Mouse (Mus musculus): ENCODE data around the gene Tbcel.
A peak's percentile ranks its signal among the peaks of the same experiment; 100 is the strongest.

Gene Tbcel

DNA sequence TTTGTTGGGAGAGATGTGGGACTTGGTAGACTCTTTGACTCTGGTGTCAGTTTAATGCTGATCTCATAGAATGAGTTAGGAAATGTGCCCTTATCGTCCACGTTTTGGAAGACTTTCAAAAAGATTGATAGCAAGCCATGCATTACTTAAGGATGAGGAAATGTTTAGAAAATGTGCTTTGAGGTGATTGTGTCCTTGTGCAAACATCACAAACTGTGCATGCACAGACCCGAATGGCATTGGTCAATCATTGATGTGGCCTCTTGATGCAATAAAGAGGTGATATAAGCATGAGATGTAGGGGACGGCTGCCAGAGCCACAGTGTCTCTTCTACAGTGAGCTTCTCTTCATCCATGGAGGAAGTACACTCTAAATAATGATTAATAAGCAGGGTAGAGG, 20.7 kb downstream of the Tbcel start:
- no peak for DNase-seq (ENCODE audit: low read depth)

DNA sequence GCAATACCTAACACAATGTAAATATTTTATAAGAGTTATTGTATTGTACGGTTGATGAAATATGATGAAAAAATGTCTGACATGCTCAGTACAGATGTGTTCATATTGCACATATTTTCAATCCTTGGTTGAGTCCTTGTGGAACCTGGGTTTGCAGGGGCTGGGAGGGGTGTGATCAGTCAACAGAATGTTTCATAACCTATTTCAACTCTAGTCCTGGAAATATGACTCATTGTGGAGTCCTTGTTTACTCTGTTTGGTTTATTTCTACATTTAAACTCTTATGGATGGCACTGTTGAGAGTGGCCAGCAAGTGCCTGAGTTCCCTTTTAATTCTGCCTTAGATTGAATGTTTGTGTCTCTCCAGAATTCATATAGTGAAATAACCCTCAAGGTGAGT, 22.9 kb downstream of the Tbcel start:
- DNase-seq (ENCODE audit: low read depth), result no peak

DNA sequence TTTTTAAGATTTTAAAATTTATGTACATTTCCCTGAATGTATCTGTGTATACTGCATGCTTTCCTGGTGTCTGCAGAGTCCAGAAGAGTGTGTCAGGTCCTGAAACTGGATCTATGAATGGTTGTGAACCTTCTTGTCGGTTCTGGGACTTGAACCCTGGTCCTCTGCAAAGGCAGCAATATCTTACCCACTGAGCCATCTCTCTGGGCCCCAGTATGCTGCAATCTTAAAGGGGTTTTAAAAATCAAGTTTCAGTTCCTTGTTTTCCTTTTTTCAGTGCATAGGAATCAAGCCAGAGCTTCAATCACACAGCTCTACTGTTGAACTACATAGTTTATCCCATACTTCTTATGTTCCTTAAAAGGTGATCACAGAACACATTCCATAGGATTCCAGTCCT, 24.7 kb downstream of the Tbcel start:
- DNase-seq (ENCODE audit: low read depth), result no peak

DNA sequence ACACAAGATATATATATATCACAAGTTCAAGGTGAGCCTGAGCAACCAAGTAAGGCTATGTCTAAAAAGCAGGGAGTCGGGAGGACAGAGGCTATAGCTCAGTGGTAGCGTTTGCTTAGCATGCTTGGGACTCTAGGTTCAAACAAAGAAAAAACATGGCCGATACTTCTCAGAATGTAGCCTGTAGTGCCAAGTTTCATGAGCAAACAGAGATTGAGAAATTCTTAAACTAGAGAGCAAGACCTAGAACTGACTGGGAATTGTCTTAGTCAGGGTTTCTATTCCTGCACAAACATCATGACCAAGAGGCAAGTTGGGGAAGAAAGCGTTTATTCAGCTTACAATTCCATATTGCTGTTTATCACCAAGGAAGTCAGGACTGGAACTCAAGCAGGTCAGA, 31.4 kb downstream of the Tbcel start:
- DNase-seq (ENCODE audit: low read depth), result no peak

DNA sequence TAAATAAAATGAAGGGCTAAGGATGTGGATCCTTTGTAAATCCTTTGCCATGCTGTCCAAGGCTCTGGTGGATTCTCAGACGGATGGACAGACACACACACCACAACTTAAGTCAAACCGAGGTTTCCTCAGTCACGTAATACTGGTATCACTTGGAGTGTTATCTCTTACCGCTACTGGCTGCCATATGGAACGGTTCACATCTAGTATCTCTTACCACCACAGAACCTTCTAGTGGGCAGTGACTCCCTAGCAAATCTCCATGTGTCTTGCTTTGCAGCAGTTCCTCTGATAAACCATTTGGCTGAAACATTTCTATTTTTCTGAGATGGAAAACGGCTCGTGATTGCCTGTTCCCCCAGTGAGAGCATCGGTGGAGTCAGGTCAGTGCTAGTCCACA, 33.4 kb downstream of the Tbcel start:
- DNase-seq (ENCODE audit: low read depth), result no peak

DNA sequence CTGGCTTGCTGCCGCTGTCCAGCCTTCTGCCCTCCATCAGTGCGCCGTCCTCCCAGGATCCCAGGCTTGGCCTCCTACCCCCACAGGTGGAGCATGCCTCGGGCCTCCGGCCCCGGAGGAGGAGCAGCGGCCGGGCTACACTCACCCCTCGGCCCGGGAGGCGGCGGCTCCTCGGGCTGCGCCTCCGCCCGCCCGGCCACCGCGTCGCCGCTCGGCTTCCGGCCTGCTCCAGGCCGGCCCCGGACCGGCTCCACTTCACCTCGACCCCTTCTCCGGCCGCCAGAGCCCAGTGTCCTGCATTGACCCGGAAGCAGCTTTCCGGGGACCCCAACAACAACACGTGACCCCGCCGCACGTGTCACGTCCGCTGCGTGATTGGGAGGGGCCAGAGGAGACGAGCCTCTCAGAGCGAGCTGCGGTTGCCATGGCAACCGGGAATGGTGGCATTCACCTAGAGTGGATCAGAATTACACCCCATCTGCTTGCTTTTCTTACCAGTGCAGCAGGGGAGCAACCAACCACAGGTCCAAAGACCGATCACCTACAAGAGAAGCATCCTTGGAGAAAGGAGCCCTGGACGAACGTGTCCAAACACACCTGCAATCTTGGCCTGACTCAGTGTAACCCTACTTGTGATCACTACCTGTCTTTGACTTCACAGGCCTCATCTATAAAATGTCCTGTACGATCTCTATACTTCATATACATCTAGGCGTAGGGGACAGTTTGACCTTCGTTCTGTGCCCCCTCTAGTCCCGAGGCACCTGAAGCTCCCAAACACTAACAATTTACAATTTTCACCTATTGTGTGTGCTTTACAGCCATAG, 35.5 kb downstream of the Tbcel start:
- DNase-seq (ENCODE audit: low read depth), result peak; percentile 96

DNA sequence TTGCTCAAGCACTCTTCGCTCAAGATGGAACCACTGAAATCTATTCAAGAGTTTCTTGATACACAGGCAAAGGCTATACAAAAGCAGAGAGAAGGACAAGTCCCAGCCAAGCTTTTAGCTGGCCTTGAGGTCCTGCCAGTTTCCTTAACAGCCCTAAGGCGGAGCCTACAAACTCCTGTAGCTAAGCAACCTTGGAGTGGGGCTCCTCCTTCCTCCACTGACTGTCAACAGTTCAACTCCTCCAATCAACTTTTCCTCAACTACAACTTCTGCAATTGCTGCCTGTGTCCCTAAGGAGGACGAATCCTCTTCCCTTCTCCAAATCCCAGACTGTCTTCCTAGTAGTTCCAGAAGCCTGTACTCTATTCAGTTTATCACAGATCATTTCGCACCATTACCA, 36.4 kb downstream of the Tbcel start:
- DNase-seq (ENCODE audit: low read depth), result peak; percentile 74

DNA sequence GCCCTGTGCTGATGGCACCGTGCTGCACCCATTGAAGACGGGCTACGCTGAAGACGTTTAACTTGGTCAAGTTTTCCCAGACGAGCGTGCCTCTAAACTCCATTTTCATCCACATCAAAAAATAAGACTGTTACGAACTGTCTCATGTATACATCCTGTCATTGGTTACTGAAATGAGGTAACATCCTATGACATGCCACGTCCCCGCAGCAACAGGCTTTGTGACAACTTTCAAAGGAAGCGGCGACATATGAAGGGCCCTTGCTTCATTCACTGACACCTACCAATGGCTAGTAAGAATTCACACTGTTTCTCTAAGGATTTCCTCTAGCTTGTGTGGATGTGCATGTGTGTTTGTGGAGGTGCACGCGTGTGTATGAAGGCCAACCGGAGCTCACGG, 38.3 kb downstream of the Tbcel start:
- peak; percentile 58 for DNase-seq (ENCODE audit: low read depth)

DNA sequence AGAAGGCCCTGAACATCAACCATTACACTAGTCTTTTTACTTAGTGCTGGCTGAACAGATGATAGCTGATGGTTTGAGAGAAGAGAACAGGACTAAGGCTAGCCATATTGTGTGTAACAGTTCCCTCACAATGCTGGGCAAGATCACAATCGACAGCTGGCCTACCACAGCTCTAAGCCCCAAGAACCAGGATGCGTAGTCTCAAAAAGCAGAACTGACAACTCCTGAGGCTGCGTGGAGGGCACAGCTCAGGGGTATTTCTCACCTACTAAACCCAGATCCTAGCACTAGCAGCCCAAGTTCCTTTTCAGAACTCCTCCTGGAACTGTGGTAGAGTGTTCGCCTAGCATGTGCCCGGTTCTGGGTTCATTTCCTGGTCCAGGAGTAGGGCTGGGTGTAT, 39.2 kb downstream of the Tbcel start:
- no peak for DNase-seq (ENCODE audit: low read depth)

DNA sequence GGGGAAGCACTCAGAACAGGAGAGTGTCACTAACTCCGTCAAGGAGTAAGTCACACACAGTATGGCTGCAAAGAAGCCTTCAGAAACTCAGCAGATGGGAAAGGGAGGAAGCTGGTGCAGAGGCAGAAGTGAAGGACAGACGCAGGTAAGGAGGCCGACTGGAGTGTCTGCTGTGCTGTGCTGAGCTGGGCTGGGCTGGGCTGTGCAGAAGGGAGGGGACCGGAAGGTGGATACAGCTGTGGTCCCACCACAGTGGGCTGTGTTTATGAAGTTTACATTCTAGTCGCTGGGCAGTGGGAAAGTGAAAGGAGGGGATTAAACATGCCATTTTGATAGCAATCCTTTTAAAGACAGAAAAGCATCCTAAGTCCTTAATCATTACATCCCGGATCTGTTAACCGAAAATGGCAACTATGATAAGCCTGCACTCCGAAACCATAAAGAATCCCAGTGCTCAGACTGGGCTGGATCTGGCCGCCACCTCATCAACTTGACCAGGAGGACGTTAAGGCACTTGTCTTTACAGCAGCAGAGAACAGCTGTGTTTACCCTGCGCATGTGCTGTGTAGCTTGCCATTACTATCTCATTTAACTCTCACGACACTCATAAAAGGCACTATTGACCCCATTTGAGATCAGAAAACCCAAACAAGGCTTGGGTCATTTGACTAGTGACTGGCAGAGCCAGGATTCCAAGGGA, 40.3 kb downstream of the Tbcel start:
- peak; percentile 22 for DNase-seq (ENCODE audit: low read depth)

DNA sequence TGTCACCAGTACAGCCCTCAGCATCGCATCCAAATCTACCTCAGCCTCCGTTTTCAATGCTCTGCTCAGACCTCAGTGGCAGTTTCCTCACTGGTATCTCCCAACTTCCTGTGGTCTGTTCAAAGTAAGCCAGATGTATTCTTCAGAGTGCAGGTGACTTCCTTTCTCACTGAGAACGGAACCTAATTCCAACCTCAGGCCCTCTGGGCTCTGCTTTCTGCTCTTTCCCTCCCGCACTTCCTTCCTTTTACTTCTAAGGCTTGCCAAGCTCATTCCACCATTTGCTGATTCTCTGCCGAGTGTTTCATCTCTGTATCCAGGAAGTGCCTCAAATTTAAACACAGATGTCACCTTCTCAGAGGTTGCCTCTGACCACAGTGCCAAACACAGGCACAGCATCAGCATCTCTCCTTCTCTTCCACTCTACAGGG, 41.9 kb downstream of the Tbcel start:
- DNase-seq (ENCODE audit: low read depth), result peak; percentile 82

DNA sequence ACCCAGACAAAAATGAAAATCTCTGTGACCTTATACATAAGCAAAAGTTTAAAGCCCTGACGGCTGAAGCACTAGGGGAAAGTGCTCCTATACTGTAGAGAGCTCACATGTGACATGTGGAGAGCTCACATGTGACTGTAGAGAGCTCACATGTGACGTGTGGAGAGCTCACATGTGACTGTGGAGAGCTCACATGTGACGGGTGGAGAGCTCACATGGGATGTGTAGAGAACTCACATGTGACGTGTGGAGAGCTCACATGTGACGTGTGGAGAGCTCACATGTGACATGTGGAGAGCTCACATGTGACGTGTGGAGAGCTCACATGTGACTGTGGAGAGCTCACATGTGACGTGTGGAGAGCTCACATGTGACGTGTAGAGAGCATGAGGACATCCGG, 43.4 kb downstream of the Tbcel start:
- no peak for DNase-seq (ENCODE audit: low read depth)

DNA sequence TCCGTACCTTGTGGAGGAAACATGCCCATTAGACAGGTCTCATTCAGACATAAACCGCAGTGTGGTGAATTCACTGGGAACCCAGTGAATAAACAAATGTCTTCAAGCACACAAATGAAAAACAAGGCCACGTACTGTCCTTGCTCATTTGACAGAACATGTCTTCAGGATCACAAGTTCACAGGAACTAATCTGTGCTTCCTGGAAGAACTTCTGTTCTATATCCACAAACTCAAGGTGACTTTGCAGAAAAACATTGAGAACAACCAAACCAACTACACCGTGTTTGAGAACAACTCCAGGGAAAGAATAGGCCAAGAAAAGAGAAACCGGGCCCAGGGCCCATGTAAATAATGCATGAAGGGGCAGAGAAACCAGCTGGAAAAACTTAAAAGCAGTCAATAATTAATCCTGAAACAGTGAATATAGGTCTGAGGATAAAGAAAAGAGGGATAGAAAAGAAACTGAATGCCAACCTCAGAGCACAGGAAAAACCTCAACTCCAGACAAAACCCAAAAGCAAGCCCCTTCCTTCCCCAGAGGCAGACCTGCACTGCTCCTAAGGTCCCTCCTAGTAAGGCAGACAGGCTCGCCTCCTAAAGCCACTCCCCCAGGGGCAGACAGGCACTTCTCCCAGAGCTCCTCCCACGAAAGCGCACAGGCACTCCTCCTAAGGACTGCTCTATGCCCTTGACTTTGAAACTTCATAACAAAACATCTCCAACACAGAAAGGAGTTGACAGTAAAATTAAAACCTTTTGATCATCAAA, 44.2 kb downstream of the Tbcel start:
- DNase-seq (ENCODE audit: low read depth), result peak; percentile 45

DNA sequence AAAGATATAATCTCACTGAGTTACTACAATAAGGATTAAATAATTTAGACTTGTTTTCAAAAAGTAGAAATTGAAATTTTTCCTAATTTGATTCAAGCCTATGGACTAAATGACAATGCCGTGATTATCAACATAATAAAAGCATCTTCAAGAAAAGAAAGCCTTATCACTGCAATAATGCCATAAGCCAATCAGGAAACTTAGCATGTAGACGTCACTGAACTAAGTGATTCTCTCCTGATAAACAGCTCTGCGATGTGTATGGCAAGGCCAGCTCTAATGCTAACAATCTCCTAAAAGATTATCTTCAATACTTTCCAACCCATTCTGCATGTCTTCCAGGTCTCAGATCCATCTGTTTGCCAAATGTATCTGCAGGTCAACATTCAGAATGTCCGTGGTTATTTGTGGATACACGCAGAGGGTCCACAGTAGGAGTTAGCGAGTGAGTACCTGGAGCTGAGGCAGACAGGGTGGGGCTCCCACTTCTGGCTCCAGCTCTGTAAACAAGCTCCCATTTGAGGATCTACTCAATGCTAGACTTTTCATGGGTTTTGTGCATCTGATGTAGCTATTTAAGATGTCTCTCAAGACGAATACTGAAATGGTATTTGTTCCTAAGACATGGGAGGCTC, 44.9 kb downstream of the Tbcel start:
- DNase-seq (ENCODE audit: low read depth), result no peak

DNA sequence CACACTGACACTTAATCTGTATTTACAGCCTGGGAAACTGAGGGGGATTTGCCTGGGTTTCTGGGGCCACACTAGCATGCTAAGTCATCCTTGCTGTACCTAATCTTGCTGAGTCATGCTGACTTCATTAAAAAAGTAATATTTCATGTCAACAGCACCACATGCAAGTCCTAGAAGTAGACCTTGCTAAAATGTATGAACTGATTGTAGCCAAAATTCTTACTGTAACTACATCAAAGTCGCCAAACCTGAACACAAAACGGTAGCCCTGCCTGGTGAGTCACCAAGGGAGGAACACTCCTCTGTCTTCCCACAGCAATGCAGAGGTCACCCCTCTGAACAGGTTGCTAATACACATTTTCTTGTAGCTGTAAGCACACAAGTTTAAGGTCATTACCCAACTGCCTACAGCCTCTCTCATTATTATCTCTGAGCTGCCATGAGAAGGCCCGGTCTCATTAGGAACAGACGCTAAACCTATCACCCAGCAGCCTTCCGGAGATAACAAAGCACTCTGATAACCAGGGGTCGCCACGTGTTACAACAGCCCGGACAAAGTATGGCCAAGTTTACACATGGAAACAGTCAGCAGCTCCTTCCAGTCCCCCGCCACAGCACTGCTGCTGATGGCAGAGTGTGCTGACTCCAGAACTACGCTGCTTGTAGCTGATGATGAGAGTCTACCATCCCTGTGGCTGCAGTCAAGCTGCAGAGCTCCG, 46.1 kb downstream of the Tbcel start:
- no peak for DNase-seq (ENCODE audit: low read depth)

DNA sequence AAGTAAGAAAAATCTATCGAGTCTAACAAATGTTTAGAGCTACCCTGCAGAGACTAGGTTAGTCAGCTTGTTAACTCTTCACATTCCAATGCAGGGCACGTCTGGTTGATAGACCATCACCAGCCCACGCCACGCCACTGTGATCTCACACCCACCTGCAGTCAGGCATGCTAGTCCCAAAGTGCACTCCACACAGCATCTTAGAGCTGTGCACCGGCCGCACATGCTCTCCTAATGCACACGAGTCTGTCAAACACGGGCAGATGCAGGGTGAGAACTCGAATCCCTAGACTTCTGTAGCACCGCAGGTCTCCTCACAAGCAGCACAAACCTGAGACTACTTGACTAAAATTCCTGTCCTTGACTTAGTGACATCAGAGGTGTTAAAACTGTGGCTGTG, 47.3 kb downstream of the Tbcel start:
- DNase-seq (ENCODE audit: low read depth), result no peak

DNA sequence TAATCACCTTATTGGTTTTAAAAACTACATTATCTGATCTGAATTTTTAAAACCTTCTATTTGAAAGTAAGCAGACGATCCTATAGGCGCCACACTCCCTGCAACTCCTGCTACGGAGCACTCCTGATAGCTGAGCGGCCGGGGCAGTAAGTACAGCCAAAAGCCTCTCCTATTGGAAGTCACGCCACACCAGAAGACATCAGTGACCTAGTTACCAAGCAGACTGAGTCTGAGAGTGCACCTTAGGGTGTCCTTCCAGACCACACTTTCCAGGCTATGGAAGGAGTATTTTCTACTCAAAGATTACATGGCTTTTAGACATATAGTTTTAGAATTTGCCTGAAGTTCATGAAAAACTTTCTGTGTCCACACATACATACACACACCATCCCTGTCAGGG, 47.9 kb downstream of the Tbcel start:
- no peak for DNase-seq (ENCODE audit: low read depth)

DNA sequence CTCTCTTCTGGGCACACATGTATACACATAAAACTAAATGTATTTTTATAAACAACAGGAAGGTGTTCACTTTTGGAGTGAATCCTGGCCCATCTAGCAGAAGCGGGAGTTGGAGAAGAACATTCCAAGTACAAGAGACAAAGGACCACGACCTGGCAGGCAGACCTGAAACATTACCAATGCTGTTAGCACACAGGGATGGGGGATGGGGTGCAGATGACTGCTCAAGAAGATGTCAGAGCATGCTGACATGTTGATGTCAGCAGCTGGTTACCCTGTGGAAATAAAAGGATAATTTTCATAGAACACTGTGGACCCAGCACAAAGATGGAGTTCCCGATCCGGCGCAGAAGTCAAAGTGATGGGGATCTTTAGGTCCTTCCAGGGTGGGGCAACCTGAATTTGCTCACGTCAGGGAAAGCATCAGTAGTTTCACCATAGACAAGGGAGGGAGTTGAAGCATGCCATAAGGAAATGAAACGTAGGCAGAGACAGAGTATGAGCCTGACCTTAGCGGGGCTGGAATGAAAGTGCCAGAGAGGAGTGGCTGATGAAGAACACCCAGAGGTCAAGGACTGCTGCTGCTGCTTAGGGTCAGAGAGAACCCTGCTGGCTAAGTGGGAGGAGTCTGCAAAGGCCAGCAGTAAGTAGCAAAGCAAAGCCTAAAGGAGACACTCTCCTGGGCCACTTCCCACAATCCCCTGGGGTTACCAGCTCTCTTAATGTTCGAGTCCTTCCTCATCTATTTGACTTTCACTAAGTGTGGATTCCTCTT, 48.7 kb downstream of the Tbcel start:
- DNase-seq (ENCODE audit: low read depth), result no peak

DNA sequence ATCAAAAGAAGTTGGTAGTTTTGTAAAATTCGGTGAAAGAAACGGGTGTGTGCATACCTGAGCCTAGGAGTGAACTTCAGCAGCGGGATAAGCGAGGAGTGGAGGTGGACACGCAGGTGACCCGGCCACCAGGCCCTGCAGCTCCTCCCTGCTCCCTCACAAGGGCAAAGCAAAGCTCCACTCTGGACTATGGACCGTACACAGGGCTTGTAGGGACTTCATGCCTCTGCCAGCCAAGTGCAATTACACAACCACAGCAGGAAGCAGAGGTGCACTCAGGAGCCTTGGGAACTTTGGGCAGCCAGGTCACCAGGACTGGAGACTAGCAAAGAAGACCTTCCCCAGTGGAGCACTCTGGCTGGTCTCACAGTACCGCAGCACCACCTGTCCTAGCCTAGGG, 50.1 kb downstream of the Tbcel start:
- no peak for DNase-seq (ENCODE audit: low read depth)

DNA sequence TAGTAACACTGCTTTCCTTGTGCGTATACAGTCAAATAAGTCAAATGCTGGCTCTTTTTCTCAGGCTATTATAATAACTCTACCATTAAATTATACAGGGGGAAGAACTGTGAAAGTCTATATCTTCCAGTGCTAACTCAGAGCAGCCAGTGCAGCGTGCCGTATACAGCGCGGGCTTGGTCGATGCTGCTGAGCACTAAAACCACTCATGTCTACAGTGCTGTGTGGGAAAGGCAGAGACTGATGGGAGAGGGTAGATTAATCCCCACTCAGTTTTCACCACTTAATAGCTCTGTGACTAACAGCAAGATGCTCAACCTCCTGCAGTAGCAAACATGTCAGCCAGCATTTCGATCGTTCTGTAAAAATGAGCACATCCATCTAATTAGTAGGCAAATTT, 53.2 kb downstream of the Tbcel start:
- no peak for DNase-seq (ENCODE audit: low read depth)

DNA sequence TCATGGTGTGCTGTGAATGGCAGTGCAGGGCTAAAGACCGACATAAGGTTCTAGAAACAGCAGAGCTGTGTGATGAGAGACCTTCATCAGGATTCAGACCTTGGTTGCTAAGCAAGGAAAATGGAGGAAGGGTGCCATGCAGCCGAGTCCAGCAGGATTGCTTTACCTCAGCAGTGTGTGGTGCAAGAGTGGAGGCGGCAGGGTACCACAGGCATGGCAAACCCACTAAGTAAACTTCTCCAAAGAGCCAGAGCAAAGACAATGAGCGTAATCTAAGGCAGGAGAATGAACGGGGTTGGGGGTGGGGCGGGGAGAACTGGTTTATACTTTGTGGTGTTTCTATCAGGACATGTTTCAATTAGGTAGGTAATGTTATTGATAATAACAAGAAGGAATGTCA, 58.6 kb downstream of the Tbcel start:
- no peak for DNase-seq (ENCODE audit: low read depth)
